Mouse (Mus musculus): ENCODE data around the gene Olfr325.

- no peak for TF ChIP-seq MAX (IDR thresholded peaks at IDR 0.05; ENCODE audit: low read length)
- TF ChIP-seq CTCF (conservative IDR thresholded peaks at IDR 0.05 in 1 of 2, IDR thresholded peaks at IDR 0.05 in 1 of 2; ENCODE audit: low read depth in 2 of 2, low read length in 2 of 2): no peak
- no peak for TF ChIP-seq RAD21 (IDR thresholded peaks at IDR 0.05; ENCODE audit: low read depth, low read length)
- TF ChIP-seq ZNF384 (IDR thresholded peaks at IDR 0.05; ENCODE audit: low read depth, low read length): no peak
- TF ChIP-seq ZMIZ1 (IDR thresholded peaks at IDR 0.05; ENCODE audit: low read depth, low read length): no peak
- no peak for TF ChIP-seq TCF12 (IDR thresholded peaks at IDR 0.05; ENCODE audit: low read depth, low read length)
- no peak for TF ChIP-seq POLR2A (IDR thresholded peaks at IDR 0.05; ENCODE audit: low read depth, low read length)
- TF ChIP-seq ZC3H11A (IDR thresholded peaks at IDR 0.05; ENCODE audit: low read depth, low read length): no peak
- TF ChIP-seq USF1 (IDR thresholded peaks at IDR 0.05; ENCODE audit: low read depth, low read length): no peak
- TF ChIP-seq RCOR1 (conservative IDR thresholded peaks at IDR 0.05; ENCODE audit: low read depth, low read length): no peak
Observed at GRCm38 (mm10) chr11:58605228-58605627, 27.7 kb downstream of the Olfr325 start.
